Mouse (Mus musculus): Measurements from ENCODE around the gene Dnaaf1. TPM values are rescaled to one million over a fixed set of nuclear protein-coding genes. Genes with fewer than 3 reads are reported as not detected.

Gene Dnaaf1
- polyA plus RNA-seq, 1 experiment from 2014 or later = 0.23 TPM

DNA sequence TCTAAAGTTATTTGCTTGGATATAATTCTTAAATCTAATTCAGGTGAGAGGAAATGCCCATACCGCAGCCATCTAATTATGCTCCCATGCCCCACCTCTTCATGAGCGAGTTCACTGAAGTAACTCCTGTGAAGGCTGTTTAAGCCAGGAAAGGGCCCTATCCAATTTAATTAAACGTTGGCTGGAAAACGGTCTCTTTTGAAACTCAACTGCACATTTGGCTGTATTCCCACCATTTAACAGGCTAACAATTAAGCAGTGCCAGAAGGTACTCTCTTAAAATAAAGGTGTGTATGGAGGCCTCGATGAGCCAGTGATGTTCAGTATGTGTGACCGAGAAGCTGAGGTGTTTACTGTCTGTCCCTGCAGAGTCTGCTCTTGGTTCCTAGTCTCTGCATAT lies 19.2 kb upstream of the Dnaaf1 start:
- H3K4me2 ChIP-seq = no peak overlapping the region
- no peak overlapping the region for H3K27ac ChIP-seq (ENCODE audit: poor library complexity, severe bottlenecking)
- H3K27me3 ChIP-seq (replicated peaks) = no peaks in the 10 kb centered on the region
- peak overlapping the region; percentile 23; the same call in 1 of the 2 replicates for H3K9ac ChIP-seq
- ATAC-seq (ENCODE audit: insufficient number of reproducible peaks, low FRiP score) = no peak
- no peaks in the 10 kb centered on the region for H3K9me3 ChIP-seq (replicated peaks)
- H3K4me1 ChIP-seq (replicated peaks) = peaks cover 35% of the 10 kb centered on the region
- H3K36me3 ChIP-seq = peaks cover 4% of the 10 kb centered on the region; the same call in 1 of the 2 replicates
- no peak overlapping the region for H3K4me3 ChIP-seq
- 91% methylated on average over 6 of the region's 6 CpGs for WGBS

DNA sequence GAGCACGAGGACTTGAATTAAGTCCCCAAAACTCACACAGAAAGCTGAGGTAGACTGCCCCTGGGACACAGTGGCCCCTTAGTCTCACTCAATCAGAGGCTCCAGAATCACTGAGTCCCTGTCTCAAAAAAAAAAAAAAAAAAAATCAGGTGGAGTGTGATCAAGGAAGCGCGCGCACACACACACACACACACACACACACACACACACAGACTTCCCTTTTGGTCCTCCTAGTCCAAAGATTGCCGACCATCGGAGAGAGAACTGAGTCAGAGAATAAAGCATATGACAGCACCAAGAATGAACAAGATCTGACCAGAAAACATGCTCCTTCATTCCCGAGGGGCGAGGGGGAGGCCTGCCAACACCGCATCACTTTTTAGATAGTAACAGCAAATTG lies 17.9 kb upstream of the Dnaaf1 start:
- Histone ChIP-seq H3K4me3 (peak overlapping the region; percentile 91), H3K9ac (peak overlapping the region; percentile 90), H3K27ac (ENCODE audit: poor library complexity, severe bottlenecking) (no peak overlapping the region), H3K4me1 (replicated peaks) (peaks cover 31% of the 10 kb centered on the region), H3K9me3 (replicated peaks) (no peaks in the 10 kb centered on the region), H3K4me2 (peak overlapping the region; percentile 97), H3K36me3 (peaks cover 9% of the 10 kb centered on the region), H3K27me3 (replicated peaks) (no peaks in the 10 kb centered on the region)
- no peak for ATAC-seq (ENCODE audit: insufficient number of reproducible peaks, low FRiP score)
- WGBS = 74% methylated on average over 9 of the region's 9 CpGs

DNA sequence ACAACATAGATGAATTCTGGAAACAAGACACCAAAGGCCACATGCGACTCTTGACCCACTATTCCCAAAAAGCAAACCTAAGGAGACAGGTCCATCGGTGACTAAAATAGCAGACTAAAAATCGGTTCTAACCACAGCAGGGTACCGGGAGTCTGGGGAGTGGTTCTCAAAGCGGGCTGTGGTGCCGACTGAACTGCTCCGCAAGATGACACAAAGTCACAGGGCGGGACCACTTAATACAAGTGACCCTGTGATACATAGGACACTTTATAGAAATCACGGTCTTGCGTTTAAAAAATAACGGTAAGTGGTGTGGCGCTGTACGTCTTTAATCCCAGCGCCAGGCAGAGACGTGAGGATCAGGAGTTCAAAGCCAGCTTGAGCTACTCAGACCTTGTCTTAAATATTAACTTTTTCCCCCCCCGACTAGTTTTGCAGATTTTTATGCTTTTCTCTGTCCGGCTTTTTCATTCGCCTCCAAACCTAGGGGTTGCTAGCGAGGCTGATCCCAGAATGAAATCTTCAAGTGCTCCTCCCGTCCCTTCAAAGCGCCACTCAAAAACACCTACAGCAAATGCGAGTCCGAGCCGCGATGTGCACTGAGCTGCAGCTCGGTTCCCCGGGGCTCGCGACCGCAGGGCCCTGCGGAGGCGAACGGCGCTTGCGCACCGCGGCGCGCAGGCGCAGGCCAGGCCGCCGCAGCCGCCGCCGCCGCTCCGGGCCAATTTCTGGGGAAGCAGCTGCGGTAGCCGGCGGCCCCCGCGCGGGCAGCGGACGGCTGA lies 17.0 kb upstream of the Dnaaf1 start:
- peaks cover 17% of the 10 kb centered on the region for H3K36me3 ChIP-seq
- peak overlapping the region; percentile 86 for H3K27ac ChIP-seq (ENCODE audit: poor library complexity, severe bottlenecking)
- peak; percentile 93 for ATAC-seq (ENCODE audit: insufficient number of reproducible peaks, low FRiP score)
- H3K4me2 ChIP-seq = peak overlapping the region; percentile 97
- no peaks in the 10 kb centered on the region for H3K27me3 ChIP-seq (replicated peaks)
- H3K9ac ChIP-seq = peak overlapping the region; percentile 90
- 1% methylated on average over 55 of the region's 55 CpGs for WGBS
- H3K4me3 ChIP-seq = peak overlapping the region; percentile 91
- H3K4me1 ChIP-seq (replicated peaks) = peaks cover 26% of the 10 kb centered on the region
- no peaks in the 10 kb centered on the region for H3K9me3 ChIP-seq (replicated peaks)

DNA sequence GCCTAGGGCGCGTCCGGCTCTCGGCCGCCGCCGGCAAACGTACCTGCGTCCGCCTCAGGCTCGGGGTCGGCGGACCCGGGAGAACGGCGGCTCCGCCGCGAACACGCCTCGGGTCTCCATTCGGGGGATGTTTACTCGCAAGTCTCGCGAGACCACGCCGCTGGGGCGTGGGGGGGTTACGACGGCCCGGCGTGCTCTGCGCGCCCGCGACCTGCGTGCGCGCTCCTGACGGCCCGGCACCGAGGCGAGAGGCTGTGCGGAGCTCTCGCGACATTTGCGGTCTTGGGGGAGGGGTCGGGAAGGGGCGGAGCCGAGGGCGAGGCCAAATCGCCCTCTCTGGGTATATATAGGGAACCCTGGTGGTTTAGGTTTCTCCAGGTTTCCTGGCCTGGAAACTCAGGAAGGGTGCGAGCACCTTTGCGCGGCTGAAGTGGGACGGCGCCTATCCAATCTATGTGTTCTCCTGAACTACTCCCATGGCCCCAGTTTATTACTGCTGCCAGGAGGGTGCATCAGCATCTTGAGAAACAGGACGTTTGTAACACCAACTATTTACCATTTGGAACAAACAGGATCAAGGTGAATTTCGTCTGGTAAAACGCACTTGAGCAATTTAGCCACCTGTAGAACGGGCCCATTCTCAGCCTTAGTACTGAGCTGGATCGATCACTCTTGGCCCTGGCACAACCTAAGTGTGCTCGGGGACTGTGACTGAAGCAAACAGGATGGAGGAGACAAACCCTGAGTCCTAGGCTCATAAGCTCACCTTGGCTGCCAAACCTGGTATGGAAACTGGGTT lies 16.2 kb upstream of the Dnaaf1 start, which contains the start of gene Mbtps1:
Gene Mbtps1 (minus strand): TSS at position 133 of the 799 bp plus-strand sequence.
- Histone ChIP-seq H3K4me1 (replicated peaks) (peaks cover 20% of the 10 kb centered on the region), H3K4me2 (peak within 1 kb of the TSS; percentile 97), H3K4me3 (peak within 1 kb of the TSS; percentile 91), H3K9me3 (replicated peaks) (no peaks in the 10 kb centered on the region), H3K27ac (ENCODE audit: poor library complexity, severe bottlenecking) (peak within 1 kb of the TSS; percentile 86), H3K36me3 (peaks cover 24% of the 10 kb centered on the region), H3K27me3 (replicated peaks) (no peaks in the 10 kb centered on the region), H3K9ac (peak within 1 kb of the TSS; percentile 90)
- 7% methylated on average over 63 of the region's 63 CpGs for whole genome bisulfite sequencing
- ATAC-seq (ENCODE audit: insufficient number of reproducible peaks, low FRiP score) = peak; percentile 99

DNA sequence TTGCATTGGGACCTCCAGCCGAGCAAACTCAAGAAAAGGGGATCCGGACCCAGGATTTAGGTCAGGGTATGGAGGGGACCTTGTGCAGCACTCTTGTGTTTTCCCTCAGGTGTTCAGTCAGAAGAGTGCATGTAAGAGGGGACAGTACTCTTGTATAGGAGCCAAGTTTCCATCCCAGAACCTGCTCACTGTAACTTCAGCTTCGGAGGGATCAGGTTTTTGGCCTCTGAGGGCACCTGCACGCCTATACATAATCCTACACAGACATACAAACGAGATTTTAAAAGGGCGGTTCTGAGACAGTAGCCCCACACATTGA lies 15.7 kb upstream of the Dnaaf1 start:
- Histone ChIP-seq H3K4me2 (peak overlapping the region; percentile 97), H3K27me3 (replicated peaks) (no peaks in the 10 kb centered on the region), H3K9me3 (replicated peaks) (no peaks in the 10 kb centered on the region), H3K4me1 (replicated peaks) (peaks cover 19% of the 10 kb centered on the region), H3K36me3 (peaks cover 30% of the 10 kb centered on the region), H3K9ac (peak overlapping the region; percentile 64; the same call in 1 of the 2 replicates), H3K27ac (ENCODE audit: poor library complexity, severe bottlenecking) (no peak overlapping the region), H3K4me3 (peak overlapping the region; percentile 91; the same call in 1 of the 2 replicates)
- 88% methylated on average over 6 of the region's 6 CpGs for WGBS
- no peak for ATAC-seq (ENCODE audit: insufficient number of reproducible peaks, low FRiP score)

DNA sequence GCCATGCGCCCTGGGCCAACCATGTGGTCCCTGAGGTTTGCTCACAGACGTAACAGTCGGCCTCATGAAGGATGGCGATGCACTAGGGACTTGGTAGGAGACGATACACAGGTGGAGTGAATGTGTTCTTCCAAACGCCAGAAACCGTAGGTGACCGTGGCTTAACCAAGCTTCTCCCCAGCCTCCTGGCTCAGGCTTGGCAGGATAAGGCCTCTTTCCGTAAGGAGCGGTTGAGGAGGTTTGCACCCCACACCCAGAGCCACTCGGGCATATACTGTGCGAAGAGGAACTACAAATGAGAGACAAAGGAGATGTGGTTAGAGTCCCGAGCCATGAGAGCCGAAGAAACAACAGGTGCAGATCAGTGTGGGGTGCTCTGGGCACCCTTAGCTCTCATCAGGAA lies 11.2 kb upstream of the Dnaaf1 start:
- WGBS = 90% methylated on average over 14 of the region's 14 CpGs
- no peak overlapping the region for H3K4me3 ChIP-seq
- no peaks in the 10 kb centered on the region for H3K4me1 ChIP-seq (replicated peaks)
- no peak overlapping the region for H3K4me2 ChIP-seq
- ATAC-seq (ENCODE audit: insufficient number of reproducible peaks, low FRiP score) = no peak
- H3K9ac ChIP-seq = no peak overlapping the region
- no peak overlapping the region for H3K27ac ChIP-seq (ENCODE audit: poor library complexity, severe bottlenecking)
- no peaks in the 10 kb centered on the region for H3K9me3 ChIP-seq (replicated peaks)
- H3K36me3 ChIP-seq = peaks cover 58% of the 10 kb centered on the region
- no peaks in the 10 kb centered on the region for H3K27me3 ChIP-seq (replicated peaks)

DNA sequence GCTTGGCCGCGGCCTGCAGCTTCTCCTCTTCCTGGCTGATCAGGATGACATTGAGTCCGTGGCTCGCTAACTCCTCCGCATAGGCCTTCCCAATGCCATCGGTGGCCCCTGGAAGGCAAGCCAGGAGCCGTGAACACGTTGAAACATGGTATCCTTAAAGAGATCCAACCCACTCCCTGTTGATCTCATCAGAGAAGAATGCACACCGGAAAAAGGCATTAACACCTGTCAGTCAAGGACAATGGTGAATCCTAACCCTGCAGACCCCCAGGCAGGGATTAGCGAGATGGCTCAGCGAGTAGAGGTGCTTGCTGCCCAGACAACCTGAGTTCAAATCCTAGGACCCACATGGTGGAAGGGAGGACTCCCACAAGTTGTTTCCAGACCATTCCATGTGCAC lies 8.7 kb upstream of the Dnaaf1 start:
- Histone ChIP-seq H3K4me1 (replicated peaks) (peaks cover 2% of the 10 kb centered on the region; the same call in 1 of the 2 replicates), H3K4me3 (no peak overlapping the region), H3K4me2 (no peak overlapping the region), H3K36me3 (peaks cover 54% of the 10 kb centered on the region), H3K27me3 (replicated peaks) (no peaks in the 10 kb centered on the region), H3K9me3 (replicated peaks) (no peaks in the 10 kb centered on the region), H3K27ac (ENCODE audit: poor library complexity, severe bottlenecking) (no peak overlapping the region), H3K9ac (no peak overlapping the region)
- 61% methylated on average over 11 of the region's 11 CpGs for WGBS
- ATAC-seq (ENCODE audit: insufficient number of reproducible peaks, low FRiP score) = no peak

DNA sequence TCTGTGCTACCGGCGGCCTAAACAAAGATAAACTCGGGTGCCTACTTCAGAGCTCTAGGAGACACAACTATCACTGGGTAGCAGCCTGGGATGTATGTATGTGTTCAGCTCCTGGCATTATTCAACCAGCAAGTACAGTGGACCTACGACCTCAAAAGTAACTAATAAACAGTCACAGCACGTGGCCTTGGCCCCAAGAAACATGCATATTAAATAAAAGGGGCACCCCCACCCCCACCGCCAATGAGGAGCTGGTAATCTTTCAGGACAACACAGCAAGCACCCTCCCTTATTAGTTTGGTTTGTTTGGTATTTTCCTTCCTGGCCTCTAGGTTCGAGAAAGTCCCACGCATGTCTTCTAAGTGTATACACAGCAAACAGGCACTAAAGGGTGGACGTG lies 6.8 kb upstream of the Dnaaf1 start:
- Histone ChIP-seq H3K36me3 (peaks cover 38% of the 10 kb centered on the region), H3K9me3 (replicated peaks) (no peaks in the 10 kb centered on the region), H3K27ac (ENCODE audit: poor library complexity, severe bottlenecking) (no peak overlapping the region), H3K9ac (no peak overlapping the region), H3K27me3 (replicated peaks) (no peaks in the 10 kb centered on the region; the same call in 1 of the 2 replicates), H3K4me3 (no peak overlapping the region), H3K4me2 (no peak overlapping the region), H3K4me1 (replicated peaks) (peaks cover 2% of the 10 kb centered on the region; the same call in 1 of the 2 replicates)
- no peak for ATAC-seq (ENCODE audit: insufficient number of reproducible peaks, low FRiP score)
- 86% methylated on average over 9 of the region's 9 CpGs for WGBS

DNA sequence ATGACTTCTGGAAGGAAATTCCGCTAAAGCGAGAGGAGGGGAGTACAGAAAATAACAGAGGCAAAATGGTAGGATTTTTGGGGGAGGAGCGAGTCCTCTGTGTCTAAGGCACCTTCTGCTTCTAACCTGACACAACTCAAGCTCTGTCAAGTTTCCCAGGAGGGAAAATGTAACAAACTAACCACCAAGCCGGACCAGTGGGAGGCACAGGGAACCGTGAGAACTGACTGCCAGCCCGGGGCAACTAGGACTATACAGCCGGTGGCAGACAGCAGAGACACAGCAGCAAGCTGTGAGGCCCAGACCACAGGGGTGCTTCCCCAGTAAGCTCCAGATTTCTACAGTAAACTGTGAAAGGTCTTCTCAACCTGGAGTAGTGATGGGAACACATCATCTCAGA lies 6.1 kb upstream of the Dnaaf1 start:
- Histone ChIP-seq H3K36me3 (peaks cover 32% of the 10 kb centered on the region), H3K4me2 (no peak overlapping the region), H3K4me1 (replicated peaks) (peaks cover 6% of the 10 kb centered on the region), H3K9me3 (replicated peaks) (no peaks in the 10 kb centered on the region), H3K4me3 (no peak overlapping the region), H3K27me3 (replicated peaks) (no peaks in the 10 kb centered on the region; the same call in 1 of the 2 replicates), H3K9ac (no peak overlapping the region), H3K27ac (ENCODE audit: poor library complexity, severe bottlenecking) (no peak overlapping the region)
- no peak for ATAC-seq (ENCODE audit: insufficient number of reproducible peaks, low FRiP score)
- 64% methylated on average over 7 of the region's 7 CpGs for WGBS

DNA sequence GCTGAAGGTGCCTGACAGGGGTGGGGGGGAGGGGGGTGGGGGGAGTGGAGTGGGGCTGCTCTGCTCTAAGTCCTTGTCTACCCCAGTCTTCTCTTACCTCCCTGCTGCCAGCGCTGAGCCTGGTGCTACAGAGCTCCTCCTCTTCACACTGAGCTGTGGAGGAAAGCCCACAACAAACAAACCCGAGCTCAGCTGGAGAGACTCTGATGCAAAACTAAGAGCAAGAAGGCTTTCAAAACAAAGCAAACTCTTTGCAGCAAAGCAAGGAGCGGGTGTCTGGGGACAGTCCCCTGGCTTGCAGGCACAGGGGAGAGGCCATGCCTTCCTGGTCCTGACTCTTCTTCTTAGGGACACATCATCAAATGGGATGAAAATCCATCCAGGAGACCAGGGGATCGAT lies 5.2 kb upstream of the Dnaaf1 start:
- WGBS = 43% methylated on average over 4 of the region's 4 CpGs

DNA sequence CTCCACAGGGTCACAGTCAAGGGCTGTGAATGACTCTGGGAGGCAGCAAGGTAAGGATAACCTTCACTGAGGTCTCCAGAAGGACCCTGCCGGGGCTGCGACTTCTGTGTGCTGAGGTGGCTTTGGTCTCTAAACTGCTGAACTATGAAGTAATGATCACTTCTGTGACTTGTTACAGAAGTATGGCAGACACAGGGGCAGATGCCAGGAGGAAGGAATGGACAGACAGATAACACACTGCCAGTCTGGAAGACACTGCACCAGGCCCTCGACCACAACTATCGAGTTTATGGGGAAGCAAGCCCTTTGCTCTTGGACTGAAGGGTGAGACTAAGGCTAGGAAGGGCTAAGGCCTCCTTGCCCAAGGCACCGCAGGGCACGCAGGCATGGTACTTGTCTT lies 3.9 kb upstream of the Dnaaf1 start:
- no peak overlapping the region for H3K27ac ChIP-seq (ENCODE audit: poor library complexity, severe bottlenecking)
- peaks cover 4% of the 10 kb centered on the region for H3K27me3 ChIP-seq (replicated peaks)
- H3K9ac ChIP-seq = no peak overlapping the region
- no peaks in the 10 kb centered on the region for H3K9me3 ChIP-seq (replicated peaks)
- H3K36me3 ChIP-seq = peaks cover 11% of the 10 kb centered on the region
- no peak for ATAC-seq (ENCODE audit: insufficient number of reproducible peaks, low FRiP score)
- WGBS = 83% methylated on average over 6 of the region's 6 CpGs
- peaks cover 9% of the 10 kb centered on the region for H3K4me1 ChIP-seq (replicated peaks)
- no peak overlapping the region for H3K4me3 ChIP-seq
- H3K4me2 ChIP-seq = no peak overlapping the region

More for the DNA sequence above, 5.2 kb upstream of the Dnaaf1 start:
- H3K4me3 ChIP-seq = no peak overlapping the region
- no peaks in the 10 kb centered on the region for H3K9me3 ChIP-seq (replicated peaks)
- no peak overlapping the region for H3K27ac ChIP-seq (ENCODE audit: poor library complexity, severe bottlenecking)
- H3K27me3 ChIP-seq (replicated peaks) = no peaks in the 10 kb centered on the region; the same call in 1 of the 2 replicates
- H3K36me3 ChIP-seq = peaks cover 24% of the 10 kb centered on the region
- H3K9ac ChIP-seq = peak overlapping the region; percentile 32; the same call in 1 of the 2 replicates
- no peak for ATAC-seq (ENCODE audit: insufficient number of reproducible peaks, low FRiP score)
- no peak overlapping the region for H3K4me2 ChIP-seq
- H3K4me1 ChIP-seq (replicated peaks) = peaks cover 9% of the 10 kb centered on the region
